Mouse (Mus musculus) testis, postnatal 14 days (tissue): Measurements from ENCODE around the gene Dbn1.
A peak's percentile ranks its signal among the peaks of the same experiment; 100 is the strongest.

Source experiments
- DNase-seq: peaks from one replicate; pipeline ENCODE4 v3.0.0; 2021; ENCODE audit warnings: low spot score

Dbn1 gene

DNA sequence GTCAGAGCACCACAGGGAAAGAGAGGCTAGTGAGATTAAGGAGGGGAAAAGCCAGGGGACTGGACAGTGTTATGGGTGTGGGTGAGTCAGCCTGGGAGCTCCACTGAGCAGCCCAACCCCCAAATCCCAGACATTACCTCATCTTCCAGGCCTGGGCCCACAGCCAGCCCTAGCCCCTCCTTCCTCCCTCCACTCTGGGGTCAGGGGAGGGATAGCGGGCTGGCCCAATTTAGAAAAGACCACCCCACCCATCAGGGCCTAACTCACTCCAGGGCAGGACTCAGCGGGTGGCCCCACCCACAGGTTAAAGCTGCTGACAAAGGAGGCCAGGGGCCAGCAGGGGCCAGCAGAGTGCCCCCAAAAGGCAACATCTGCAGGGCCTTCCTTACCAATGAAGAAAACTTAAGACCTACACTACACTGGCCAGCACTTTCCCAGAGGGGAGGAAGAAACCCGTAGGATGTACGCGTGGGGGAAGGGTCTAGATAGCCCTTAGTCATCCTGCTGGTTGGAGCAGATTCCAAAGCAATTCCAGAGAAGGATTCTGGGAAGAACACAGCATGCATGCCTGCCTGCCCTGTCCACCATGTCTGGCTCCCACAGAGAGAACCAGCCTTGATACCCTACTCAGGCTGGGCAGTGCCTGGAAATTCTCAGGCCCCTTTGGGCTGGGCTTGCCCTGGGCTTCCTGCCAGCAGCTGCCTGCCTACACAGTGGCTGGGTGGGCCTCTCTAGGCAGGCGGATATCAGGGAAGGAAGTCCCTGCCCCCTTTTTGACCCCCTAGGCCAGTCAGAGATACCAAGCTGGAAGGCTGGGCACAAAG, 23.0 kb upstream of the Dbn1 start:
- DNase-seq: peak; percentile 55

GRCm38 (mm10) chr13:55510332-55510667, 22.4 kb upstream of the Dbn1 start:
- DNase-seq: no peak

DNA sequence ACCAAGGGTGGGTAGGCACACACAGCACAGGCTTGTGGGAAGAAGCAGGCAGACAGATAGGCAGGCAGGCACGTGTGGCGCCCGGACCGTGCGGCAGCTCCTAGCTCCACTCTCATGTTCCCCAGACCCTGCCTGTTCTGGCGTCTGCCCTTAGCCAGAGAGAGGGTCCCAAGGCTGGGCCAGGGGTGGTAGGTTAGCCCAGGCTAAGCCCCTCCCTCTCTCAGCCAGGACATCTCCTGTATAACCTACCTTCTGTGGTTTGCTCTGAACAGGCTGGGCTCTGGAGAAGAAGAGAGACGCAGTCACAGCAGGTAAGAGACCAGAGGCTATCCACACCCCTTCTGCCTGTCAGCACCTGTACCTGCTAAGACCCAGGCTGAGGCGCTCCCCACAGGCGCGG, 20.6 kb upstream of the Dbn1 start:
- DNase-seq: no peak

GRCm38 (mm10) chr13:55507877-55508276, 20.0 kb upstream of the Dbn1 start:
- no peak for DNase-seq

- no peak for DNase-seq
Measured at GRCm38 (mm10) chr13:55506697-55507096, 18.8 kb upstream of the Dbn1 start.

GRCm38 (mm10) chr13:55505810-55506209, 17.9 kb upstream of the Dbn1 start:
- DNase-seq: no peak

GRCm38 (mm10) chr13:55504390-55504789, 16.5 kb upstream of the Dbn1 start:
- no peak for DNase-seq

- DNase-seq: no peak
Measured at GRCm38 (mm10) chr13:55502405-55502804, 14.5 kb upstream of the Dbn1 start.

DNA sequence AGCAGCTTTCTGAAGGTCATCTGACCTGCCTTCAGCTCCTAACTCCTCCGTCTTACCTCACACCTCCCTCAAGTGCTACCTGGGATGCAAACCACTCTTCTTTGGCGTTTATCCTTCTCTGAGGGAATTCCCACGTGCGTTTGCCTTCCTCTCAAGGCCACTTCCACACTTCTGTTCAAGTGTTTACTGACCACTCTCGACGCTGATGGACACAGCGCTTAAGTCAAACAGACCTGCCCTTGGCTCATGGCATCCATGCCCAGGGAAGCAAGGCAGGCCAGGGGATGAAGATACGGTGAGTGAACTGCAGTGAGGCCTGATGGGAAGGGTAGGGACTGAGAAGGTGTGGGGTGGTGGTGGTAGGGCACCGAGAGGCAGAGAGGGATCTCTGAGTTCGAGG, 12.7 kb upstream of the Dbn1 start:
- no peak for DNase-seq

GRCm38 (mm10) chr13:55498906-55499305, 11.0 kb upstream of the Dbn1 start:
- no peak for DNase-seq

DNA sequence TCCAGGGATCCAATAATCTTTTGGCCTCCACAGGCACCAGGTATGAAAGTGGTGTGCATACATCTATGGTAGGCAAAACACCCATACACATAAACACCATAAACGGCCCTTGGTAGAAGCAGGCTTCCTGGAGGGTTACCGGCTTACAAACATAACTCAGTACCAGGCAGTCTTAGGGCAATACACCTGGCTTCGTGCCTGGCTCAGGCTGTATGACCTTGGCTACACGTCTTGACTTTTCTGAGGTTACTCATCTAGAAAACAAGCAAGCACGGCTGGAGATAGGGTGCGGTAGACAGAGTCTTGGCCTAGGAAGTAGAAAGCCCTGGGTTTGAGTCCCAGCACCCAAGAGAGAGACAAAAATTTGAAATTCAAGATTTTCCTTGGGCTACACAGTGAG, 8.8 kb upstream of the Dbn1 start:
- no peak for DNase-seq

GRCm38 (mm10) chr13:55495702-55496101, 7.8 kb upstream of the Dbn1 start:
- no peak for DNase-seq

DNA sequence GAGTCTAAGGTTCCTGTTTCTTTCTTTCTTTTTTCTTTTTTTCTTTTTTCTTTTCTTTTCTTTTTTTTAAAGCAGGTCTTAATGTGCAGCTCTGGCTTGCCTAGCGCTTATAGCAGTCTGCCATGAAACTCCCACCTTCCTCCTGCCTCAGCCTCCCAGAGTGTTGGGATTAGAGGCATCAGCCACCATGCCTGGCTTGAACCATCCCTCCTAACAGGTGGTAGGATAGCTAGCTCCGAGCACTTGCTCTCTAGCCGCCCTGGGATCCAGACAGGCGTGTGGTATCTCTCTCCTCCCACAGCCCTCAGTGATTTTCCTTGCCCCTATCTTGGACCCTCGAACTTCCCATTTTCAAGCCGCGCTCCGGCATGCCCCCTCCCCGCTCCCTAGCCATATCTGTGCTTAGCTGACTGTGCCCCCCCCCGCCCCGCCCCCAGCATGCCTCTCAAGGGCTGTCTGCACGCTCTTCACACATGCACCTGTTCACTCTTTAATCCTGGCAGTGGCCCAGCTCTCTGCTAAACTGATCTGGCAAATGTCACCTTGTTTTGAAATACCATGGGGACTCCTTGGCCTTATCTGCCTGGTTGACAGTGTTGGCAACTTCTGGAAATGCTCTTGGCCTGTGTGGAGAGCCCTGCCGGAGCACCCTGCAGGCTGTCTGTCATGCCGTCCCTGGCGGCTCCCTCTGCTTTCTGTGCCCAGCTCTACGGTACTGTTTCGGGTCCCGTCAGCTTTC, 7.1 kb upstream of the Dbn1 start:
- no peak for DNase-seq

DNA sequence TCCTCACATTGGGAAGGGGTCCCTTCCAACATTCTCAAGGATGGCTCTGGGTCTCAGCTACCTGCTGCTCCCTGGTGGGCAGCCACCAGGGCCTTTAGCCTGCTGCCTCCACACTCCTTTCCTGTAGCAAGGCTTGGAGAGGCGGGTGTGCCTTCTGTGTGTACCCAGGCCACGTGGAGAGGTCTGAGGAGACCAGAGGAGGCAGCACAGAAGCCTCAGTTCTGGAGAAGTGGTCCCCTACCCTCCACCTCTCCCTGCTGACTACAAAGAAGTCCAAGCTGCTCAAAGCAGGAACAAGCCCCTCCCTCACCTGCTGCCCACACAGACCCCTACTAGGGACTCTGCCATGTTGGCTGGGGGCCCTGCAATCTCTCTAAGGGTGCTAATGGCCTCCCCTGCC, 6.3 kb upstream of the Dbn1 start:
- no peak for DNase-seq

GRCm38 (mm10) chr13:55486916-55487577, 864 bp downstream of the Dbn1 start:
- DNase-seq: no peak

- no peak for DNase-seq
Measured at GRCm38 (mm10) chr13:55486029-55486794, 1.7 kb downstream of the Dbn1 start.

- DNase-seq: no peak
Measured at GRCm38 (mm10) chr13:55484520-55485088, 3.3 kb downstream of the Dbn1 start.

DNA sequence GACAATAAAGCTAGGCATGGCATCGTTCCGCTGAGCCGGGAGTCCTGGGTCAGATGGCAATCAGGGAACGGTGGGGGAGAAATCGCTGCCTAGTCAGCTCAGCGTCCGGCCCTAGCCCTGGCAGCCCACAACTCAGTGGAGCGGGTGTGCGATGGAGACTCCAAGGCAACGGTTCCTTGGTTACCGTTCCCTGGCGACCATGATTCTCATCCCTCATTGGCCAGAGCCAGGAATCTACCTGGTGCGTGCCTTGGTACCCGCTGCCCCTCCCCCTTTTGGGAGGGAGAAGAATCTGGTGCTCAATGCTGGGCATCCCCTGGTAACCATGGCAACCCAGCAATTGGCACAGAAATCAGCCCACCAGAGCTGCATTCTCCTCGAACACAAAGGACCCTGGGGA, 4.3 kb downstream of the Dbn1 start:
- no peak for DNase-seq

DNA sequence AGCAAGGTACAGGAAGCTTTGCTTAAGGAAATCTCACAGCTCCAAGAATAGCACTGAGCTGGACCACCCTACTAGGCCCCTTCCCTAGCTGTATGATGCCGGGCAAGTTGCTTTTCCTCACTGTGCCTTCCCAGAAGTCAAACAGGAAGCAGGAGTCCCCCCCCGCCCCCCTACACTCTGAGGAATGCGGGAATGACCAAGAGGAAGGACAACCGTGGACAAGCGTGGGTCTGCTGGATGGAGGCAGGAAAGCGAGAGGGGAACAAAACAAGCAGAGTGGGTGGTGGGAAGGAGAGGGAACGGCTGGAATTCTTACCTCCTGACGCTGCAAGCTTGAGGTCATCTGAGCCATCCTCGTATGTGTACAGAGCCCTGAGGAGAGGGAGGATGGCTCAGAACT, 4.8 kb downstream of the Dbn1 start:
- DNase-seq: no peak

DNA sequence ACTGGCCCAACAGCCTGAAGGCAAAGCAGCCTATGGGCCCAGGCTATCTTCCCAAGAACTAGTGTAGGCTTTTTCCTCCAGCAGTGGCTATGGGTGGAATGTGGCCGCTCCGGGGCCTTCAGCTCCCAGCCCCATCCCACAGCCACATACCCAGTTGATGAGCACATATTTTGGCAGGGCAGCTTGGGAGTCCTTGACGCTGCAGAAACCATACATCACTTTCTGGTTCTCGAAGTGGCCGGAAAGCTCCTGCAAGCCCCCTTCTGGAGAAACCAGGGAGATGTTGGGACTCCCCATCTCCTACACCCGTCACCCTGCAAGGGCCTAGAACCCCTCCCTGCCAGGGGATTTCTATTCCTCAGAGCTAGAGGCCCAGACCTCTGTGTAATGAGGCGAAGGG, 5.4 kb downstream of the Dbn1 start:
- no peak for DNase-seq

- no peak for DNase-seq
Measured at GRCm38 (mm10) chr13:55479929-55480328, 8.0 kb downstream of the Dbn1 start.

- DNase-seq: no peak
Measured at GRCm38 (mm10) chr13:55479008-55479407, 8.9 kb downstream of the Dbn1 start.
